Mouse (Mus musculus): ENCODE measurements around the gene Tnfaip2.

The Tnfaip2 gene

DNA sequence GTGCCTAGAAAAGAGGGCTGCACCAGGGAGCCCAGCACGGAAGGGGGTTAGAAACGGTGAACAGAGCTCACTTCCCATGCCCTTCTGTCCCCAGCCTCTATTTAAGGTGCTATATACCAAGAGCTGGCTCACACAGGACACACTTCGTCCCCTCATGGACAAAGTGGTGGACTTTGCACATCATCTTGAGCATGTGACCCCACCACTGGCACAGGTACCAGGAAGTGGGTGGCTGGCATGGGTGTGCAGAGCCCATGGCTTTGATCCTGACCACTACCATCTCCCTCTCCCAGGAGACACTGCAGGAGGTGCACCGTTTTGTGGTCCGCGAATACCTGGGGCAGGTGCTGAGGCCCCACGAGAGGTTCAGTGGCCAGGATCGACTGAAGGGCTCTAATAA lies 13.9 kb upstream of the Tnfaip2 start:
- DNase-seq (ENCODE audit: low read depth, low spot score) = no peak

DNA sequence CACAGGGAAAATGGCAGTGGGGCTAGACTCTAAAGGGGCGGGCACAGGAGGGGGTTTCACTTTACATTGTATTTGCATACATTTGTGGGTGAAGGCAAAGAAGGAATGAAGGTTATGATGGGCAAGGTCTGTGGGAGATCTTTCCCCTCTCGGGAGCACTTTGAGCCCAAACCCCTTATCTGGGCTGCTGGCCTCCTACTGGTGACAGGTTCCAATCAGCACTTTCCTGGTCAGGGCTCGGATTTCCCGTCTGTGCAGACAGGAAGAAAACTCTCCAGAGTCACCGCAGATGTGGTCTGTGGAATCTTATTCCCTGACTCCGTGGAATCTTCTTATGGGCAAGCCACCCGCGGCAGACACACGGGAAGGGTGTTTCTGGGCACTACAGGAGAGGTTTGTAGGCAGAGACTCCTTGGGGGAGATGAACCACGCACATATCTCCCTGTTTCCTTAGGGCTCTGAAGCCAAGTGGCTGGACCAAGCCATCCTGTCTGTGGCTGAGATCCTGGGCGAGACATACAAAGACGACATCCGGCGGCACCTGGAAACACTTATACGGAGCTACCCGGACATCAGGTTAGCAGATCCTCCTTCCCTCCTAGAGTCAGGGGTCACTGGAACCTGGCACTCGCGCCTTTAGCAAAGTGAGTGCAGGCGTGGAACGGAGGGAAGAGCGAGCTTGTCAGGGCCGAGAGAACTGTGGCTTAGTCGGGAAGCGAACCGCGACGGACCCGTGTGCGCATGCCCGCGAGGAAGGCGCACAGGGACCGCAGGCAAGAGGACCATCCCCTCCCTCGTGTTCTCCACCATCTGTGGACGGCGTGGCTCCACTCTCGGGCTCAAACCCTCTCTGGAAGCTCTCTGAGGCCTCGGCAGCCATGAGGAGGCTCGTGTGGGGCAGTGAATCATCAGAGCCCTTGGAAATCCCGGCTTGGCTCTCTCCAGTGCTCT lies 13.0 kb upstream of the Tnfaip2 start:
- DNase-seq (ENCODE audit: low read depth, low spot score) = peak; percentile 71

DNA sequence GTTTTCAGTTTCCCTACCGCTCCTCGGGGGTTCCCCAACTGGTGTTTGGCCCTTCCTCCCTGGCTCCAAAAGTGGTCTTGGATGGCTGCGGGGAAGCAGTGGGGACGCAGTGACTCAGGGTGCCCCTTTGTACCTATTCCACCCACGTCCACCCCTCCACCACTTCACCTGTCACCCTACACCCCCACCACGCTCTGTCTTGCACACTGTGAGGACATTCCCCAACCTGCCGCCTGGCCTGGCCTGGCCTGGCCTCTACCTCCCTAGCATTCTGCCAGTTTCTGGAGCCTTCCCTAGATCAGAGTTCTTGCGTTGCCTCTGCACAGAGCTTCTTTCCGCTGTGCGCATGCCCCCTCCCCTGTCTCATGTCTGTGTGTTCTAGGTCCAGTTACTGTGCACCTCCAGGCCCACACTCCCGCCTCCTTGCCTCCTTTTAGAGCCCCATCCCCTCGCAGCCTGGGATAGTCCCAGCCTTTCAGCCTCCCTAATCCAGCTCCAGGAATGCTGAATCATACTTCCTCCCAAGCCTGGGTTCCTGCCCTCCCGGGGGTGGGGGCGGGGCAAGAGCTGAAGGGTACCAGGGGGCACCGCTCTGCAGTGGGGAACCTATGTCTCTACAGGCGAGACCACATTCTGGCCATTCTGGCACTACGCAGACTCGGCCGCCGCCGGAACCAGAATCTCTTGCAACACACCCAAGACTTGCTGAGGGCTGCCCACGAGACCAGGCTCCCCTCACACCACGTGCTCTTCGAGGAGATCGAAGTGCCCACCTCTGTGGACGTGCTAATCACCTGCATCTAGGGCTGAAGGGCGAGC lies 12.0 kb upstream of the Tnfaip2 start:
- DNase-seq (ENCODE audit: low read depth, low spot score) = no peak

GRCm38 (mm10) chr12:111430868-111431817 lies 11.1 kb upstream of the Tnfaip2 start:
- DNase-seq (ENCODE audit: low read depth, low spot score) = peak; percentile 54

DNA sequence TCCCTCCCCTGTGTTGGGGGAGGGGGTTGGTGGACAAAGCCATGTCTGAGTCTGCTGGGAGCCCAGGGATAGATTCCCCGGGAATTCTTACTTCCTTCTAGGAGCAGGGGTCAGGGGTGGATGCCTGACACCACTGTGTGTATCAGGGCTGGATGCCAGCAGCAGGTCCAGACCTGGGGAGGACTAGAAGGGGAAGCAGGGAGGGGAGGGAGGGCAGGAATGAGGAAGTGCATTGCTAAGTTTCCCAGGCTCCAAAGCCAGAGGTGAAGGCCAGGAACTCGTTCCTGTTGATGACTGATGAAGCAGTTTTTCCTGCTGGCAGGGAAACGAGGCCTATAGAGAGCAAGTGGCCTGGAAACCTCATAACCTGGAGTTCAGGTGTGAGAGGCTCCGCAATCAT lies 10.2 kb upstream of the Tnfaip2 start:
- no peak for DNase-seq (ENCODE audit: low read depth, low spot score)

GRCm38 (mm10) chr12:111432751-111433331 lies 9.4 kb upstream of the Tnfaip2 start:
- DNase-seq (ENCODE audit: low read depth, low spot score) = no peak

DNA sequence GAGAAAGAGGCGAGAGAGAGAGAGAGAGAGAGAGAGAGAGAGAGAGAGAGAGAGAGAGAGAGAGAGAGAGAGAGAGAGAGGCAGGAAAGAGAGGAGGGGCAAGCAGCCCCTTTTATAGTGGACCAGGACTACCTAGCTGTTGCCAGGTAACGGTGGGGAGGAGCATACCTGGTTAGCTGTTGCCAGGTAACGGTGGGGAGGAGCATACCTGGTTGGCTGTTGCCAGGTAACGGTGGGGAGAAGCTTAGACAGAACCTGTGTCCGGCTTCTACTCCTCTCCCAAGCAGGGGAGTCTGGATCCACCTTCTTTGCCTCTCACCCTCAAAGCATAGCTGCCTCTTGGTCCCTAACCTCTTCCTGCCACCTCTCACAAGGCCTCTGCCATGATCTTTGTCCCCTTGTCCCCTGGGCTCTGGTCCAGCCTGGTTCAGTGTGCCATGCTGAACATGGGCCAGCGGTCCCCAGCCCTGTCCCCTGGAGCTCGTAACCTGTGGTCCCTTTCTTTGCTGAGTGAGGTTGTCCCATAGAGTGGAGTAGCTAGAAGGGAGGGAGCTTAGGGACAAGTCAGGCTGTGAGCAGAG lies 8.0 kb upstream of the Tnfaip2 start:
- peak; percentile 41 for DNase-seq (ENCODE audit: low read depth, low spot score)

- no peak for DNase-seq (ENCODE audit: low read depth, low spot score)
Measured at GRCm38 (mm10) chr12:111434745-111435327, 7.4 kb upstream of the Tnfaip2 start.

DNA sequence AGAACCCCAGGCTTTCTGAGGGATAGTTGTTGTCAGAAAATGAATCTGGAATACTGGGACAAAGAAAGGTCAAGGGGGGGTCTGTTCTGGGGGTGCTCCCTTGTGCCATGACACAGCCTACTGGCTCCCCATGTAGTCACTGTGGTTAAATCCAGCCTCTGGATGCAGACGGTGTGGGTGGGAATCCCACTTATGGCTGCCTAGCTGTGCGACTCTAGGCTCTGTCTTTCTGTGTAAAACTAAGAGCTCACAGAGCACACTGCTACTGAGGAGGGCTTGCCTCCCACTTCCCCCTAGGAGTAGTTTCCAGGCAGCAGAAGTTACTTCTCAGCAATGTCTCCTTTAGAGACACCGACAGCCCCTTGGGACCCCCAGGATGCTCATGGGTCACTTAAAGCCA lies 6.1 kb upstream of the Tnfaip2 start:
- DNase-seq (ENCODE audit: low read depth, low spot score) = peak; percentile 68

- DNase-seq (ENCODE audit: low read depth, low spot score) = peak; percentile 82
Measured at GRCm38 (mm10) chr12:111436640-111437039, 5.6 kb upstream of the Tnfaip2 start.

- DNase-seq (ENCODE audit: low read depth, low spot score) = no peak
Measured at GRCm38 (mm10) chr12:111437222-111437900, 4.9 kb upstream of the Tnfaip2 start.

GRCm38 (mm10) chr12:111438850-111439249 lies 3.4 kb upstream of the Tnfaip2 start:
- no peak for DNase-seq (ENCODE audit: low read depth, low spot score)

- DNase-seq (ENCODE audit: low read depth, low spot score) = no peak
Measured at GRCm38 (mm10) chr12:111440701-111441373, 1.4 kb upstream of the Tnfaip2 start.

DNA sequence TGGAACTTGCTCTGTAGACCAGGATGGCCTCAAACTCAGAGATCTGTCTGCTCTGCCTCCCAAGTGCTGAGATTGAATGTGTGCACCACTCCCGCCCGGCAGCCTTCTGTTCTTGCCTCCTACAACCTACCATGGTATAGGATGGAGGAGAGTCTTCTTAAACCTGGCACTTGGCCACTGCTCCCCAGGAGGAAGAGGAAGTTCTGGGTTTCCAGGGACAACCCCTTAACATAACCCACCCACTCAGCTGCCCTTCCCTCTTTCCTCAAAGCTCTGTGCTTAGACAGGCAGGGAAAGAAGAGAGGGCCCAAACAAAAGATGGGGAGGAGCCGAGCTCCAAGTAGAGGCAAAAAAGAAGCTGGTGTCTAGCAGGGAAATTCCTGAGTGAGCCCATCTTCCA lies 746 bp upstream of the Tnfaip2 start:
- peak; percentile 68 for DNase-seq (ENCODE audit: low read depth, low spot score)

GRCm38 (mm10) chr12:111443011-111443870 lies 972 bp downstream of the Tnfaip2 start:
- no peak for DNase-seq (ENCODE audit: low read depth, low spot score)

- DNase-seq (ENCODE audit: low read depth, low spot score) = no peak
Measured at GRCm38 (mm10) chr12:111443921-111444831, 1.9 kb downstream of the Tnfaip2 start.

Data from brain, adult 2 months (tissue).